Mouse (Mus musculus) brain, adult 2 months (tissue): ENCODE data around the gene Slfn2.
A peak's percentile ranks its signal among the peaks of the same experiment; 100 is the strongest.

Experiments
- DNase-seq: peaks from one replicate; pipeline ENCODE4 v3.0.0; 2011; ENCODE audit warnings: low read depth, low spot score

Slfn2 gene

GRCm38 (mm10) chr11:83070321-83070970, 5.5 kb downstream of the Slfn2 start:
- no peak for DNase-seq

GRCm38 (mm10) chr11:83077714-83078422, 13.0 kb downstream of the Slfn2 start:
- DNase-seq, result peak; percentile 52

- no peak for DNase-seq
Observed at GRCm38 (mm10) chr11:83078423-83079140, 13.7 kb downstream of the Slfn2 start.

GRCm38 (mm10) chr11:83079487-83080199, 14.7 kb downstream of the Slfn2 start:
- DNase-seq, result no peak

GRCm38 (mm10) chr11:83082741-83083473, 18.0 kb downstream of the Slfn2 start:
- no peak for DNase-seq

GRCm38 (mm10) chr11:83084161-83084560, 19.2 kb downstream of the Slfn2 start:
- no peak for DNase-seq

- no peak for DNase-seq
Observed at GRCm38 (mm10) chr11:83084761-83085160, 19.8 kb downstream of the Slfn2 start.

GRCm38 (mm10) chr11:83115138-83115537, 50.2 kb downstream of the Slfn2 start:
- DNase-seq, result peak; percentile 37

- DNase-seq, result no peak
Observed at GRCm38 (mm10) chr11:83116597-83117227, 51.8 kb downstream of the Slfn2 start, which contains the start of gene Slfn1. Gene Slfn1, plus strand, starts transcription at chr11:83116849.

- no peak for DNase-seq
Observed at GRCm38 (mm10) chr11:83118056-83118455, 53.1 kb downstream of the Slfn2 start.
